Mouse (Mus musculus) mouse trophoblast stem cell (cell line): ENCODE measurements around the gene Pcbp3.

Source experiments
- in situ Hi-C, 2 experiments: fragments of 300-500 bp; cut with MseI, MboI; formaldehyde crosslinking; loops; 2 replicates in 1 of 2; 3 replicates in 1 of 2; pipeline ENCODE4 v1.15.1; 2025

Gene Pcbp3

DNA sequence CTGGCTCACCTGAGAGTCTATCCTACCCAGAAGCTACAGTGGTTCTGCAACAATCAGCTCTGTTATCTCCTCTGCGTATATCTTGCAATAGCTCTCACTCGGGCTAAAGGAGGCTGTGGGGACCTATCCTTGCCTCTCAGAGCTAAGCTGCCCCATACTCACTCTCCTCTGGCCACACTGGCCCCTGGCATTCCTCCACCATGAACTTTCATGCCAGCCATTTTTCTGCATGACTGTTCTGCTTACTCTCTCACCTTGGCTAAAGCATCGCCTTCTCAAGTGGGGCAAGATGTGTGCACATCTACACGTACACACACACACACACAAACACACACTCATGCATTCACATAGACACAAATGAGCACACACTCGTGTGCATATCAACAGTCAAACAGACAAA lies 115.2 kb downstream of the Pcbp3 start:
- in situ Hi-C loops = no loop called here

DNA sequence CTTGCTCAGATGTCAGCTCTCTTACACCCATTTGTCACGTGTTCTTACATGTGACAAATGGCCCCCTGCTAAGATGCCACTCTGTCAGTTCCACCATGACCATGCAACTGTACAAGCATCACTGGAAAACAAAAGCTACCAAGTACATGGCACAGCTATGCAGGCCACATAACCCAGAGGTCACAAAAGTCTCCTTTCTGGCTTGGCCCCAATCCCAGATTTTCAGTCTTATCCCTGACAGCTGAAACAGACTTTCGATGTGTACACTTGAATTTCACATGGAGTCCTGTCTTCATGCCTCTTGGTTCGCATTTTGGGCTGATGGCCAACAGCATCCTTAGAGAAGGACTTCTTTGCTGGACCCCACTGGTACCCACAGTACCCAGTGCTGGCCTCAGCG lies 116.8 kb downstream of the Pcbp3 start:
- in situ Hi-C loops = no loop called here

DNA sequence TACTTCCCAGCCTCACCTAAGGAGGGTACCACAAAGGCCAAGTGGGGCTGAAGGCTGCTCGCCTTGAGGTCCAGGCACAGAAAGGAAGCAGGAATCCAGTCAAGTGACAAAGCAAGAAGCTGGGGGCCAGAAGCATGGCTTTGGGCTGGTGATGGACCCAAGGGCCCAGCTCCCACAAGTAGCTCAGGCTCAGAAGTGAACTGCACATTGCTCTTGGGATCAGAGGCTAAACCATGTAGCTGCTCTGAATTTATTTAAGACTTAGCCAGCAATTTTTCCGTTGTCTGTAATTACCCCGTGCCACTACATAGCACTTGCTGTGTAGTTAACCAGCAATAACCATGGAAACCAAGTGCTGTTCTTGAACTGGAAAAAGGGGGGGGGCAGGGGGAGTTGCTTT lies 117.3 kb downstream of the Pcbp3 start:
- in situ Hi-C loops = no loop called here

DNA sequence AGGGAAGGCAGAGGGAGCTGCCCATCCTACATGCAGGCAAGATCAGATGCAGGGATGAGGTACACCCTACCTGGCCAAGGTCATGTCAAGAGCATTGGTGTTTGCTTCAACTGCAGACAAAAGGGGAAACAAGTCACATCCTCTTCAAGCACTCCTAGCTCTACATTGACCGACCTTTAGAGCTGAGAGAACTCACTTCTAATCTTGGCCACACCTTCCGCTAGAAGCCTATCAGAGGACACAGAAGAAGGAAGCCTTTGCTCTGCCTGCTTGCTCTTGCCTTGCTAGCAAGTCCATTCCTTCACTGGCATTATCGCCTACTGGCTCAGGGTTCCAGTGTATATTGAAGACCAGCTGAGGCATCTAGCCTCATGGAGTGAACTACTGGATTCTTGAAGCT lies 119.6 kb downstream of the Pcbp3 start:
- in situ Hi-C loops = no loop called here

DNA sequence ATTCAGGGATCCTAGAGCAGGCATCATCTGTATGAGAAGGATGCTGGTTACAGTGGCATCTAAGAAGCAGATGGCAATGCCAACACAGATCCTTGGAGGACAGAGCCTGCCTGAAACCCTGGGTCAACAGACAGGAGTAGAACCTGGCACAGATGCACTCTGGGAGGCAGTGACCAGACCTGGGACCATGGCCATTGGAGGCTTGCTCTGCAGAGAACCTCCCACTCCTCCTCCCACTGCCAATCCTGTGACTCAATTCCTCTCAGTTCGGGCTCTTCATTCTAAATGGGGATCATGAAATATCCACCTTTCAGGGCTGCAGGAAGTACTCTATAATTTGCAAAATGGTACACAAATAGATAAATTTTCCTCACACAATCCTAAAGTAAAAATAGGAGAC lies 120.5 kb downstream of the Pcbp3 start:
- in situ Hi-C loops = no loop called here

DNA sequence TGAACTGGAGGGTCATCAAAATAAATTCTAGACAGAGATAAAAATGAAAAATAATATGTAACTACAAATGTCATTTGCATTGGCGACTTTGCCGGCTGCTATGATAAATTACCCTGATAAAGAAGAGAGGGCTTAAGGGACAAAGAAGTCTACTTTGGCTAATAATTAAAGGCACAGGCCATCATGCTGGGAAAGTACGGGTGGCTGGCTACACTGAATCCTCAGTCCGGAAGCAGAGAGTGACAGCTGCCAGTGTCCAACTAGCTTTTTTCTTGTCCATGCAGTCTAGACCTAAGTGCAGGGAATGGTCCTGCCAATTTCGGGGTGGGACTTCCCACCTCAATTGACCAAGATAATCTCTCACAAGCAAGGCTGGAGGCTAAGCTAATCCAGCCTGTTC lies 121.1 kb downstream of the Pcbp3 start:
- in situ Hi-C loops = no loop called here

DNA sequence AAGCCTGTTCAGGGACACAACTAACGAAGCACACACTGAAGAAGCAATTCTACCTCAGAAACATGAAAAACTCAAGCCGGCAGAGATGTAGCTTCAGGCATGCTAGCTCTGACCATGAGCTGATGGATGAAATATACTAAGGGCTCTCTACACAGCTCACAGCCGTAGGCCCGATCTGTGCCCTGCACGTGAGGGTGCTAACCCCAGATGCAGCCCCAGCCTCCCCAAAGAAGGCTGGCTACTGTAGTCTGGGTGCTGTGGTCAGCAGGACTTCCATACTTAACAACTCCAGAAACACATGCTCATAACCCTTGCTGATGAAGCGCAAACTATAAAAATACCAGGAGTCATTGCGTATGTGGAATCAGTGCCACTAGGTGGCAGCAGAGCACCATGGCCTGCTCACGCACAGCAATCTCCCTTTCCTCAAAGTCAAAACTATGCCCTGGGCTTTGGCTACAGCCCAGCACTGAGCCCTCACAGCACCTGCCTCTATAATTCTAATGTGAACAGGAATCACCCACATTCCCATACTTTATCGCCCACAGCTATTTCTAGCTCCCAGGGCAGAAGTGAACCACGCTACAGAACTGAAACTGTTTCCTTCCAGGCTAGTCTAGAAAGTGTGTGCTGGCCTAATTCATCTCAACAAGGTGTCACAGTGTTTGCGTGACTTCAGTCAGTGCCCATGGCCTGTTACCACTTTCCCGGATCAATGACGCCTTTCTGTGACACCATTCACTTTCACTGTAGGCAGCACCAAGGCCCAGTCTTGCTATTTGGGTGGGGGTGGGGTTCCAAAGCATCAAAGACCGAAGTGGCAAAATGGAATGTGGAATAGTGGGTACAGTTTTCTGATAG lies 126.0 kb downstream of the Pcbp3 start:
- in situ Hi-C loops = loop anchor here (5.0 kb wide), 2 partner anchors 182 to 187 kb away; no protein-coding TSS in a partner anchor

DNA sequence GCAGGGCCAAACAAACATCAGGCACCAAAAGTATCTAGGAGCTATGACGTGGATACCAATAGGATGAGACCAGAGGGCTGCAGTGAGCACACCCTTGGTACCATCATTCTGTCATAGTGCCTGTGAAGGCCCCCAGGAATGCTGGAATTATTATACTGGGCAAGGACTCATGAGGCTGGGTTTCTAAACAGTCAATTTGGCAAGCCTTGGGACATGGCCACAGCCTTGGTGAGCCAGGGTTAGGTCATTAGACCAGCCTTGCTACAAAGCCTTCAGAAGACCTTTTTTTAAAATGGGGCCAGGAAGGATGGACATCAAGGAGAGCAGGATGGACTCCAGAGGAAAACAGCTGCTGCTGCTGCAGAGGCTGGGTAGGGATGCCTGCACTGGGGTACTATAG lies 128.8 kb downstream of the Pcbp3 start:
- in situ Hi-C loops = no loop called here

DNA sequence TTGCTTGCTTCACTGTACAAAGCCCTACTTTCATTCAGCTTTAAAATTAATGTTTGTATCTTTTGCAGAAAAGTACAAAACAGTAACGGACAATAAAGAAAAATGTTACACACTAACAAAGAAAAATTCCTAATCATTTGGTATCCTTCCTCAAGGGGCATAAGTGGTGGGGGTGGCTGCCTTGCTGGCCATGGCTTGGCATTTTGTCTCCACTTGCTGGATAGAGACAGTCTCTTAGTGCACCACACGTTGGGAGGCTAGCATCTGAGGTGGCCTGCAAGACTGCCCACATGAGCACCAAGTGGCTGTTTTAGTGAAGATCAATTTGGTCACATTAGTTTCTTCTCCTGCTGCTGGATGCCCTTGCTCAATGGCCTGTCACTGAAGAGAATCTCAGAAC lies 129.8 kb downstream of the Pcbp3 start:
- in situ Hi-C loops = no loop called here

DNA sequence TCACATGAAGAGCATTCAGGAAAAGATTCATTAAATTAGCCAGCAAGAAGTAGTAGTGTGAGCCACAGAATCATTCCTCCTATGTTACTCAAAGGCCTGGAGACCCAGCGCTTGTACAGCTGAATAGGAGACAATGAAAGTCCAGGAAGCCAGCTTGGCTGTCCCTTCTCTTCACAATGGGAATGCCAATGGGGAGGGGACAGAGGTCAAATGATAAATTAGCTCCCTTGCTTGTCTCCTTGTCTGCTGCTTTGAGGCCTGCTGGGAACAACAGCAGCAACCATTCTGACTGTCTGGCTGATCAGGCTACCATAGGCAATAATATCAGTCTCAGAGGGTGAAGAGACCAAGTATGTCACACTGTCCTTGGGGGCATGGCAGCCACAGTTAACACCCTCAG lies 130.5 kb downstream of the Pcbp3 start:
- in situ Hi-C loops = no loop called here

DNA sequence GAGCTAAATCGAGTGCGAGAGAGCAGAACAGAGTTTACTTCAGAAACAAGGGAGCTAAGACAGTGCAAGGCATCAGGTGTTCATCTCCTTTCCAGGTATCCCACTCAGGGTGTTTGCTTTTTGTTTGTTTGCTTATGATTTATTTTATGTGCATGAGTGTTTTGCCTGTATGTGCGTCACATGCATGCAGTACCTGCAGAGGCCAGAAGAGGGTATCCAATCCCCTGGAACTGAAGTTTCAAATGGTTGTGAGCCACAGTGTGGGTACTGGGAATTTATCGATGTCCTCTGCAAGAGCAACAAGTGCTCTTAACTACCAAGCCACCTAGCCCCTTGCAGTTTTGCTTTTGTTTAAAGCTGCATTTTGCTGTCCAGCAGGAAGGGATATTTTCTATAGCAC lies 132.8 kb downstream of the Pcbp3 start:
- in situ Hi-C loops = no loop called here

DNA sequence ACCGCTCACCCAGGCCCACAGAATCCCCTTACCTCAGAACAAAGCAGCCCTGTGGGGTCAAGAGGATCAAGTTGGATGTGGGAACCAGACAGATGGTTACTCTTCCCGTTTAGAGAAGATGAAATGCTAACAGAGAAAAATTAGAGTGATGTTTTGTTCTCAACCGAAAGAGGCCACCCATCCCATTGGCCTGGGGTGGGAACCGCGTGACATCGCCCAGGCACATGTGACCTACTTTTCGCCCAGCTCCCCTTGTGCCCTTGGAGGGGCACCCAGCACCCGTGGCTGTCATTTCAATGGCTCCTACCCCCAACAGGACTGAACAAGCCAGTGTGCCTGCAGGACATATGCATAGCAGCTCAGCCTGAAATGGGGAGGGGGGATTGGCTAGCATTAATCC lies 139.0 kb downstream of the Pcbp3 start:
- in situ Hi-C loops = no loop called here

DNA sequence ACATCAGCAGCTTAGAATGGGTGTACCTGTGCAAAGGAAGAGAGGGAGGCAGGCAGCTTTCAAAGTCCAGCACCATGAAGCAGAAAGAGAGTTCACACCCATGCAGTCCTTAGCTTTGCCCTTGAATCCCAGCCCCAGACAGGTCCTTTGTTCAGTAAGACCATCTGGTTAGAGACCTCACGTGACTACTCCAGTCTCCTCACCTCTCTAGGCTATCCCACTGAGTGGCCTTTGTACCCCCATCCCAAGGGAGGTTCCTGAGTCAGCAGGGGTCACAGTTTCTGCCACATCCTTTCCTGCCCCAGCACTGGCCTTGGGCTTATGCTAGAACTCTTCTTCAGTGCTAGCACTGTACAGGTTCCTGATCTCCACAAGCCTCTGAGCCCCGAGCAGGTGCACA lies 142.4 kb downstream of the Pcbp3 start:
- in situ Hi-C loops = no loop called here

DNA sequence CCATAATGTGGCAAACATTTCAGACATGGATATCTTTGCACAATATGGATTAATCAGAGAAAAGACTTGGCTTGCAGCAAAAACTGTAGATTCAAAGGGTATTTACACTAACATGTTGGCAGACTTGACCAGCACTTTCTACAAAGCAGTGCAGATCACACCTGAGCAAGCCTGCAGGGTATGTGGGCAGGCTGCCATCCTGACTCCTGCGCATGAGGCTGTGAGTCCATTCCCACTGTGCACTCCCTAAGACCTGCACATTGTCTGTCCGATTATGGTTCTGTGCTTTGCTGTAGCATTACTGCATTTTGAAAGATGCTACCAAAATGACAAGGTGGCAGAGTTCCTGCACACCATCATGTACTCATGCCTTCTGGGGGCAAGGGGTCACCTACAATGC lies 143.3 kb downstream of the Pcbp3 start:
- in situ Hi-C loops = no loop called here

DNA sequence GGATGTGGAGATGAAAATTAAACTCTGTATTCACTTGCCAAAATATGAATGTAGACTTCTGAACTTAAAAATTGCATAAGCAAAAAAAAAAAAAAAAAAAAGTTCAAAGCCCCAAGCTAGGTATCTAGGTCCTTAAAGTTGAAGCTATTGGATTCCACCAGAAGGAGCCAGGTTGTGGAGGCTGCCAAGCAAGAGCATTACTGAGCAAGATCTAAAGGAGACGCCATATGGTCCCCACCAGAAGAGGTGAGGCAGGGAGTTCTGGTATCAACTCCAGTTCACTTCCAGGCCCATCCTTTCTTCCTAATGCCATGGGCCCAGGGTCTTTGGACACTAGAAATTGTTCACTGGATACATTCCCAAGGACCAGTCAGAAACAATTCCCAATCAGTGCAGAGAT lies 144.8 kb downstream of the Pcbp3 start:
- in situ Hi-C loops = no loop called here

DNA sequence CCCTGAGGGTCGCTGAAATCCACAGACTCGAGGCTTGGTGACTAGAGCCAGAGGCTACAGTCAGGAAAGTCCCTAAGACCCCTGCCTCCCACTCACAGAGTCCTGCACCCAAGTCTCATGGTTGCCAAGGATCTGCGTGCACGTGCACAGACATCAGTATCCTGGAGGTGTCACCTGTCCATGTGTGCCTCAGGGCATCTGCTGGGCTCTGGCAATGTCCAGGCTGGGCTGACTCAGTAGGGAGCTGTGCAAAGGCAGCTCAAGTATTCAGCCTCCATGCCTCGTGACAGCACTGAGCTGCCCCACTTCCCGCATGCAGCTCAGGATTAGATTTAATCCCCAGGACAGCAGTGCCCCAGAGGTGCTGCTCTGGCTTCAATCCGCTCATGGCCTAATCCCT lies 145.3 kb downstream of the Pcbp3 start:
- in situ Hi-C loops = no loop called here

DNA sequence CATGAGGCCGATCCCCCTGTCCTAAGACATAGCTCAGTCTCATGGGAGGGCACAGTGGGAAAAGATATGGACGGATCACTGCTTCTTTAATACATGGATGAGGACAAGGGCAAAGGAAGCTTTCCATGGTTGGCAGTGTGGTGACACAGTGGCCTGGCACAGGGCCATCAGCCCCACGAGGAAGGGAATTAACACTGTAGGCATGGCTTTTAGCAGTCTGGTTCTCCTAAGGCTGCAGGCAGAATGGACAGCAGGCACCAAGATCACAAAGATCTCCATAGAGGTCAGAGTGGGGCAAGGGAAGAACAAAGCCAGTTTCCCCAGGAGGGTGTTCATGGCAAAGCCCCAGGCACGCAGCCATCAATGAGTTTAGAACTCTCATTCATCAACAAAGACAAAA lies 146.2 kb downstream of the Pcbp3 start:
- in situ Hi-C loops = no loop called here

DNA sequence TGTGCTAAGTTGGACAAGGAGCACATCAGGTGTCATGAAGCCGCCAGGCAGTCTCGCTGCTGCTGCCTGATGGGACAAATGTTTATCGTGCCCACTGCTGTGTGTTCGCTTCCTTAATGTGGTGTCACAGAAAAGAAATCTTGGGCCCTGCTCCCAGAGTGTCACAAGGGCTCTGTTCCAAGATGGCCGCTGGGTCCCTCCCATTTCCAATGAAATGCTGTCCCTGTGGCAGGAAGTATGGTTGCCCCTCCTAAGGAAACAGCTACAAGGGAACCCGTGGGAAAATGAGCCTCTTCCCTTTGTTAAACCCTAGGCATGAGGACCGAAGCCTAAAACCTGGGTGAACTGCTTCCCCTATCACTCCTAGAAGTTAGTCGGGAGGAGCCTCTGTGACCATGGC lies 146.9 kb downstream of the Pcbp3 start:
- in situ Hi-C loops = no loop called here

DNA sequence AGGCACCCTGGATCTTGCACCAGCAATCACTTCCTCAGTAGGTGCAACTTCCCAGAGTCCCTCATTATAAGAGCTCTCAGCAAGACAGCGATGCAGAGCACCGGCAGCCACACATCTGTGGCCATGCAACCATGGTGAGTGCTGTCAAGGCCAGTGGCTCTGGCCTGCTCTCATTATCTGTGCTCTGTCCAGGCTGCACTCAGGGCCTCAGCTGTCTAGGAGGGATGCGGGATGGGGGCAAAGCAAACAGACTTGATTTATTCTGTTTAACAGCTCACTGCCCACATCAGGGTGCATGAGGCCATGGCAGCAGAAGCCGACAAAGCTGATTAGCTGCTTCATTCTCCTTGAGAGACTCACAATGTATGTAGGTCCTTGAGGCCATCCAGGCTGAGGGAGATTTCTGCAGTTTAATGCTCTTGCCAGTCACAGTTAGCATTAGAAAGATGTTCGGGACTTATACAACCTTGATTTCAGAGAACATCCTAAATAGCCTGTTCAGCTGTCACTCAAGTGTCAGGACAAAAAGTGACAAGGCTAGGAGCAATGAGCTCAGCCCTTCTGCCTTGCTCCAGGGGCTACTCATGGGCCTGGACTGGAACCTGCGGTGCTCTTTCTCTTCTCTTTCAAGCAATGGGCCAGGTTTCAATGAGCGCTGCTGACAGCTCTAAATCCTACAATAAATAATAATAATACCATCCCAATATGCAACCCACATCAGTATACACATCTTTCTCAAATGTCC lies 151.6 kb downstream of the Pcbp3 start:
- in situ Hi-C loops = no loop called here

DNA sequence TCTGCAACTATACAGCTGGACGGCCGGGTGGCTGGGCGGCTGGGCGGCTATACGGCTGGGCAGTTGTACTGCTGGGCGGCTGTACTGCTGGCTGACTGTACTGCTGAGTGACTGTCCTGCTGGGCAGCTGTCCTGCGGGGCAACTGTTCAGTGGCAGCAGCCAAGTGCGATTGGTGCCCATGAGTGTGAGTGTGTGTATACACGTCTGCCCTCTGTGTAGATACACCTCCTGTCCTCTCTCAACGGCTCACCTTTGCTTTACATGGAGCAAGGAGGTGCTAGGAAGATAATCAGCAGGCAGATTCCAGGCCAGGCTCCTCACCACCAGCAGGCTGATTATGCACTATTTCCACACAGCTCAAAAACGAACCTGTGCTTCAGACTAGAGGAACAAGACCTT lies 152.2 kb downstream of the Pcbp3 start:
- in situ Hi-C loops = no loop called here

DNA sequence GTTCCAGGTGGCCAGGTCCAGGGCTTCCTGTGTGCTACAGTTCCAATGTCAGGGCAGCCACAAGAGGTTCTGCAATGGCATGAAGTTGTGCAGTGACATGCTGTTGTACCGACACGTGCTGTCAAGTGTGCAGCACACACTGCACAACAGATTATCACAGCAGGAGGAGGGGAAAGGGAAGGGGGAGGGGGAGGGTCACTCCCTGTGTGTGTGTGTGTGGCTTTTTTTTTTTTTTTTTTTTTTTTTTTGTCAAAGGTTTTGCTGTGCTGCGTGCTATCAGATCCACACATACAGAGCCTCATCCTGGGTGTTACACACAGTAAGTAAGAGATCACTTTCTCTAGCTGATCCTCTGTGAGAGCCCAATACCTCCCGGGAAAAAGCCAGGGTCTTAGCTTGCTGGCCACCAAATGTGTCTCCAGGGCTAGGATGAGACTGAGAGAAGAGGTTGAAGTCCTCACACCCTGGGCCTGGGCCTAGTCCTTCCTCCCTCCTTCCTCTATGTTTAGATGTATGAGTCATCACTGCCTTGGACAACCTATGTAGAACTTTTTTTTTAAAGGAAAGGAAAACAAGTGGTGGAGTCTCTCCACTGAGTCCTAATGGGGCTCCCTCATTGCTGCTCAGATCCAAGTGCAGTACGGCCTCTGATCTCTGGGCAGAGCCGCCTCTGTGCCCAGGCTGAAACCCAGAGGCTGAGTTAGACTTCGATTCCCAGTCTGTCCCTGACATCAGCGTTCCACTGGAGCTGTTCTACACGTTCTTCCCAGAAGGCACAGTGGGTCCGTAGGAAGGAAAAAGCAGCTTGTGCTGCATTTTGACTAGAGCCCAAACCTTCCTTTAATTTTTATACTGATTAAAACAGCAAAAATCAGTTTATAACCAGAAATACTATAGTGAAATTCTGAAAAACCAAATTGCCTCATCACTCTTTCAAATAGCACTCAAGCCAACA lies 153.0 kb downstream of the Pcbp3 start:
- in situ Hi-C loops = no loop called here

DNA sequence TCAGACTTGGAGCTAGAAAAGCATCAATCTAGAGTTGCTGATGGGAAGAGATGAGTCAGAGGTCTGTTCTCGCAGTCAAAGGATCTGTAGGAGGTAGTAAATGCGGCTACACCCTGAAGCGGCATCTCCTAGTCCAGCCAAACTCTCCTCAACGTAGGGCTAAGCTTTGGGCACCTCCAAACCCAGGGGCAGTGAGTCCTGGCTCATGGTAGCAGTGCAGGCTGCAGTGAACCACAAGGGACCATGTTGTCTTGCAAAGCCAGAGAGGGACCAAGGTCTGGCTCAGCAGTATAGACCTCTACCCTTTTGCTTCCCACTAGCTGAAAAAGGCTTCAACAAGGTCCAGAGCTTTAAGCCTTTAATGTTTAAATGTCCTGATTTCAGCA lies 159.2 kb downstream of the Pcbp3 start:
- in situ Hi-C loops = no loop called here
